Mouse (Mus musculus) forelimb bud, embryonic 11.5 days (tissue): Measurements from ENCODE around the gene Hist1h2an.
"Not testable (repeated sequence)": the region's sequence is repeated elsewhere in the genome, so short reads cannot be mapped to it uniquely, and the experiment has no call there.

ENCODE experiments used
- DNase-seq: peaks from one replicate; pipeline ENCODE4 v3.0.0-alpha.2; 2012; ENCODE audit warnings: low read depth, low spot score

Gene Hist1h2an

GRCm38 (mm10) chr13:21786899-21787629 lies at the start of gene Hist1h2an, which contains the start of gene Hist1h2bp:
Gene Hist1h2an (minus strand): TSS chr13:21787218.
Gene Hist1h2bp (plus strand): TSS chr13:21787461.
- DNase-seq = peak; percentile 98

GRCm38 (mm10) chr13:21833461-21833860 lies 46.4 kb upstream of the Hist1h2an start, which contains the start of the genes Hist1h2ap and Hist1h2br:
Gene Hist1h2ap (minus strand): TSS chr13:21833507.
Gene Hist1h2br (plus strand): TSS chr13:21833743.
- DNase-seq = not testable (repeated sequence)

GRCm38 (mm10) chr13:21831418-21832394 lies 44.7 kb upstream of the Hist1h2an start, which contains the start of gene Hist1h4n:
Gene Hist1h4n (minus strand): TSS chr13:21832196.
- not testable (repeated sequence) for DNase-seq

DNA sequence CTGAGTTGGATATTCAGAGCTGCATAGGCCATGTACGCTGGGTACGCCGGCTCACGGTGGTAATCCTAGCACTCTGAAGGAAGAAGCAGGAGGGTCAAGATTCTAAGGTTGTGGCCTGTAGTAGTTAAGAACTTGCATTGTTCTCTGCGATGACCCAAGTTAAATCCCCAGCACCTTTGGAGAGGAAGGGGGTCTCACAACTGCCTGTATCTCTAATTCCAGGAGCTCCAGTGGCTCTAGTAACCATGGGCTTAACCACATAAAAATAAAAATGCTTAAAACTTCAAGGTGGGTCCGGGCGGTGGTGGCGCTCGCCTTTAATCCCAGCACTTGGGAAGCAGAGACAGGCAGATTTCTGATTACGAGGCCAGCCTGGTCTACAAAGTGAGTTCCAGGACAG lies 43.3 kb upstream of the Hist1h2an start:
- no peak for DNase-seq

DNA sequence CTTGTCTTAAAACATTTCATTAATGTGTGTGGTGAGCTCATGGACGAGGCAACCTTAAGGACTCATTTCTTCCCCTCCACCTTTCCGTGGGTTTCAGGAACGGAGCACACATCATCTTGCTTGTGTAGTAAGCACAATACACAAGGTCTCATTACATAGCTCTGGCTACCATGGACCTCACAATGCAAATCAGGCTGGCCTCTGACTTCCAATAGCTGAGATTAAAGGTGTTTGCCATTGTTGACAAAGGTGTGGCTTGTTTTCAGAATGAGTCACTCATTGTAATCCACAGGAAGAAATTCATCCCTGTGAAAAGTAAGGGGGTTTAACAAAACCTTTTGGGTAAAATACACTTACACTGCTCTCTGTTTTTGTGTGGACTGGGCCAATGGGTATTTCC lies 41.5 kb upstream of the Hist1h2an start:
- no peak for DNase-seq

- not testable (repeated sequence) for DNase-seq
These were observed 33.3 kb upstream of the Hist1h2an start for GRCm38 (mm10) chr13:21820082-21820890.

DNA sequence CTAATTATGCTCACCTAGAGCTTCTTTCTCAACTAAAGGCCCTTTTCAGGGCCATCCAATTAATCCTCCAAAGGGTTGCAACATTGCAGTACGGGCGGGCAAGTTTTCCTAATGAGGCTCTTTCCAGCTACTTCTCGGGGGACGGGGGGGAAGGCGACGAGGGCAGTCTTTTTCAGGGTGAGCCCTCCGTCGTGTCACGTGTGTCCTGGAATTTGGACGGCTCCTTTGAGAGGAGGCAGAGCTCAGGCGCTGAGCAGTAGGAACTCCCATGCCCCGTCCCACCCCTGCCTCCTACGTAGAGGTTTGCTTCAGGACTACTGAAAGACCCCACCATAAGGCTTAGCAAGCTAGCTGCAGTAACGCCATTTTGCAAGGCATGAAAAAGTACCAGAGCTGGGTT lies 25.1 kb upstream of the Hist1h2an start:
- not testable (repeated sequence) for DNase-seq

GRCm38 (mm10) chr13:21811539-21811938 lies 24.5 kb upstream of the Hist1h2an start, which contains the start of gene Hist1h4m:
Gene Hist1h4m (plus strand): TSS chr13:21811746.
- not testable (repeated sequence) for DNase-seq

GRCm38 (mm10) chr13:21811074-21811473 lies 24.1 kb upstream of the Hist1h2an start:
- DNase-seq = not testable (repeated sequence)

DNA sequence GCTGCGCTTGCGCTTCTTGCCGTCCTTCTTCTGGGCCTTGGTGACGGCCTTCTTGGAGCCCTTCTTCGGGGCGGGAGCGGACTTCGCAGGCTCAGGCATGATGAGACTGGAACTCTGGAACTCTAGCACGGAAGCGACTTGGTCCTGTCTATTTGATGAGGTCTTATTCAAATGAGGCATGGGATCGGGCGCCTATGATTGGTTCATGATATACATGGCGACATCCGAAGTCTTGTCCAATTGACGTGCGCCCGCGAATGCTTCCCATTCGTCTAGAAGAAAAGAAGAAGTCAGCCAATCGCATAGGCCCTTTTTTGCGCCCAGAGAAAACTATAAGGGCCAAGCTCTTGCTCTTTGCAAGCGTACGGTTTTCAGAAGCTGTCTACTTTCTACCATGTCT lies 23.1 kb upstream of the Hist1h2an start, which contains the start of the genes Hist1h2bq and Hist1h2ao:
Hist1h2bq (minus strand) TSS at position 125 of the 400 bp plus-strand sequence.
Hist1h2ao (plus strand) TSS at position 393 of the 400 bp plus-strand sequence.
- DNase-seq = not testable (repeated sequence)

- not testable (repeated sequence) for DNase-seq
These were observed 16.0 kb upstream of the Hist1h2an start for GRCm38 (mm10) chr13:21803058-21803457.

- DNase-seq = not testable (repeated sequence)
These were observed 10.1 kb upstream of the Hist1h2an start for GRCm38 (mm10) chr13:21797163-21797562.

DNA sequence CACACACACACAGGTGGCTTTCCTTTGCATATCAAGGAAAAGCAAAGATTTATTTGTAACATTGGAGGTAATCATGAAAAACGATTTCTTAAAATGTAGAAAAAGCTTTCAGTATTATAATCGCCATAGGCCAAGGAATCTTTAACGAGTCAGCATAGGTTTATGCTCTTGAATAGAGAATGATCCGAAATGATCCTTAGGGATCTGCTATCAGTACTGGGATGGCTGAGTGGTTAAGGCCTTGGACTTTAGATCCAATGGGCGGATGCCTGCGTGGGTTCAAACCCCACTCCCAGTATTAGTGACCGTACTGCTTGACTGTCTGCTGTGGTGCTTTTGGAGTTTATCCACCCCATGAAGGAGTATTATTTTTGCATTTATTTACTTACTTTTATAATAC lies 8.6 kb upstream of the Hist1h2an start:
- DNase-seq = no peak

DNA sequence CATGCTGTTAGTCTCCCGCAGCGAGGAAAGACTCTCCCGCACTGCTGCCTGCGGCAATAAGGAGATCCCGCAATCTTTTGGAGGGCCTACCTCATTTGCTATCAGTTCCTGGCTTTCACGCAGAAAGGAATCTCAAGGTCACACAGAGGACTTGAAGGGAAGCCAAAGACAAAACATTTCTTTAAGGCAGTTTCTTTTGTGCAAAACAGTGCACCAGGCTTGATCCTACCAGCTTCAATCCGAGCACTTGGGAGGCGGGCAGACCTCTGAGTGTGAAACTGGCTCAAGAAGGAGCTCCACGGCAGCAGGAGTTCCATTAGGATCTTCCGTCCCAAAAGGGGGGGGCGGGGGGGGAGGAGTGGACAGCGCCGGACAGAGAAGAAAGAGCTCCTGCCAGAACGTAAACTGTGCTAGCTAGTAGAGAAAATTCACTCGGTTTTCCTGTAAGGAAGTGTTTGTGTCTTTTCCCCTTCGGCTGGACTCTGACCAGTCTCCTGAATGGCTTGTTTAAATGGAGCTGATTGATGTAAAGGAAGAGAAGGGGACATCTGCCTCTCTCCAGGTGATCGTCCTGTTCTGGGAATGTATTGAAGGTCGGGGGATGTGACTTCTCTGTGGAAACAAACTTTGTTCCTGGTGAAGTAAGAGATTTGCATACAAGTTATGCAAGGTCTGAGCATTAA lies 3.7 kb upstream of the Hist1h2an start:
- DNase-seq = no peak

DNA sequence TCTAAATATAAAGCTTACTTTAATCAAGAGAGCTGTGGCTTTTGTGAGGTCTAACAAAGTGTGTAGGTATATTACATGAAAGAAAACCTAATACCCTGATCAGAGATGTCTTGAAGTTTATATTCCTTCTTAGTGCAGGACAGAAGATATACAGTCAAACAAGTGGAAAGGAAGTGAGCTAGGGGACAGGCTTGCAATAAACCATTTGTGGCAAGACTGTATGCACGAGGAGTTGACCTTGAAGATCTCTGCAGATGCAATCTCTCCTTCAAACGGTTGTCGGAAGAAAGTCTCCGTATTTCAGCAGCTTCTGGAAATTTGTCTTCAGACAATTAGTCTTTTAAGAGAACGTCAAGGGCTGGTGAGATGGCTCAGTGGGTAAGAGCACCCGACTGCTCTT lies 2.9 kb upstream of the Hist1h2an start:
- no peak for DNase-seq

DNA sequence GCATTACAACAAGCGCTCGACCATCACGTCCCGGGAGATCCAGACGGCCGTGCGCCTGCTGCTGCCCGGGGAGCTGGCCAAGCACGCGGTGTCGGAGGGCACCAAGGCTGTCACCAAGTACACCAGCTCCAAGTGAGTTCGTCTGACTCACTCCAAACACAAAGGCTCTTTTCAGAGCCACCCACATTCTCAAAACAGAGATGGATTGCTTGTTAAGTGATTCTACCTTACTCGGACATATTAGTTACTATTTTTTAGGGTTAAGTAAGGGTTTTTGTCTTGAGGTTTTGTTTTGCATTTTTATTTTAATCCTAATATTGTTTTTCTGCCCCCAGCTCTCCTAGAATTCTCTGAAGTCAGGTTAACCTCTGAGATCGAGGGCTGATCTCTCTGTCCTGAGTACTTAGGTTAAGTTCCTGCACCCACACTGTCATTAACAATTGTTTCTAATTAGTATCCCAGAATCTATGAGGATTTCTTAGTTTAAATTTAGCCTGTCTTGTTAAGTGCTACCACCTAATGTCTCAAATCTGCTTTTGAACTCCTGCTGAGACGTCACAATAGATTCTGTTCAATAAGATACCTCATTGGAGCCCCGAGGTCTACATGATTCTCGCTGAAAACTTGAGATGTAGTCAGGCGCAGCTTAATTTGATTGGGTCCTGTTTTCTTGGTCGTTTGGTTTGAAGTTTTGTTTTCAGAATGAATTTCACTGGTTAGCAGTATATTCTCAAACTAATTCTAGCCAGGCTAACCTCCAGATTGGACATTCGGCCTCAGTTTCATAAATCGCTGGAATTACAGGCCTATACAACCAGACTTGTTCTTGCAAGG lies 959 bp upstream of the Hist1h2an start:
- no peak for DNase-seq

GRCm38 (mm10) chr13:21786189-21786898 lies 674 bp downstream of the Hist1h2an start:
- DNase-seq = peak; percentile 61

DNA sequence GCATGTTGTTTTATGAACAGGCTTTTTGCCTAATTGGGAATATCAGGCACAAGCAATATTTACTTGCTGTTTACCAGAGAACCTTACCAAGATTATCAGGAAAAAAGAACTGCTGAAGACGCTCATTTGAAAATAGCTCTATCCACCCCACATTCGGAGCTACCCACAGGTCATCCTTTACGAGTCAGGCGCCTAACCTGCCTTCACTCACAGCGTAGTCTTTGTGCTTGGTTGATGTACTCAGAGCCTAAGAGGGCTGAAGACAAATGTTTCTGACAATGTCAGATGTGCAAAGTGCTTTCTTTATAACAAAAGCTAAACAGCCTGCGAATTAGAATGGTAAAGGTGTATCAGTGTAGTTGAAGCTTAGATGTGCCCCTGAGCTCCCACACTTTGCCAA lies 2.7 kb downstream of the Hist1h2an start:
- DNase-seq = no peak

GRCm38 (mm10) chr13:21783734-21784161 lies 3.3 kb downstream of the Hist1h2an start:
- no peak for DNase-seq
